Mouse (Mus musculus): ENCODE results near the gene Poc5. TPM values are rescaled to one million over a fixed set of nuclear protein-coding genes. Genes with fewer than 3 reads are reported as not detected.

Gene Poc5
- polyA plus RNA-seq, 1 experiment from 2014 or later: 19.7 TPM

- DNase-seq (ENCODE audit: low spot score) (no peak), ATAC-seq (ENCODE audit: low read depth) (no peak)
- peaks cover 12% of the 10 kb centered on the region; the same call in 1 of the 2 replicates for H3K36me3 ChIP-seq (ENCODE audit: control insufficient read depth, insufficient read depth, low read length)
- H3K27ac ChIP-seq (replicated peaks; ENCODE audit: low read depth, low read length): no peak overlapping the region
- no peaks in the 10 kb centered on the region for H3K4me1 ChIP-seq (ENCODE audit: control insufficient read depth, insufficient read depth, low read length)
- no peaks in the 10 kb centered on the region for H3K27me3 ChIP-seq (replicated peaks; ENCODE audit: control insufficient read depth, insufficient read depth, low read length)
- H3K4me3 ChIP-seq (ENCODE audit: low read depth, low read length): no peak overlapping the region
- H3K9me3 ChIP-seq (ENCODE audit: control insufficient read depth, low read length): no peaks in the 10 kb centered on the region
- no peak overlapping the region for H3K4me2 ChIP-seq (ENCODE audit: low read depth, low read length)
- H3K9ac ChIP-seq (ENCODE audit: low read depth, low read length): no peak overlapping the region
Measured at GRCm38 (mm10) chr13:96421230-96421629, 33.1 kb downstream of the Poc5 start.

- Histone ChIP-seq H3K9ac (ENCODE audit: low read depth, low read length) (no peak overlapping the region), H3K4me1 (ENCODE audit: control insufficient read depth, insufficient read depth, low read length) (no peaks in the 10 kb centered on the region; the same call in 1 of the 2 replicates), H3K36me3 (ENCODE audit: control insufficient read depth, insufficient read depth, low read length) (no peaks in the 10 kb centered on the region), H3K4me2 (ENCODE audit: low read depth, low read length) (no peak overlapping the region), H3K9me3 (ENCODE audit: control insufficient read depth, low read length) (no peaks in the 10 kb centered on the region), H3K27me3 (replicated peaks; ENCODE audit: control insufficient read depth, insufficient read depth, low read length) (no peaks in the 10 kb centered on the region), H3K27ac (replicated peaks; ENCODE audit: low read depth, low read length) (no peak overlapping the region), H3K4me3 (ENCODE audit: low read depth, low read length) (no peak overlapping the region)
- WGBS: 87% methylated on average over 12 of the region's 12 CpGs
- DNase-seq (ENCODE audit: low spot score): no peak
- no peak for ATAC-seq (ENCODE audit: low read depth)
Measured at GRCm38 (mm10) chr13:96424496-96425274, 36.6 kb downstream of the Poc5 start.

- no peaks in the 10 kb centered on the region for H3K36me3 ChIP-seq (ENCODE audit: control insufficient read depth, insufficient read depth, low read length)
- no peaks in the 10 kb centered on the region for H3K27me3 ChIP-seq (replicated peaks; ENCODE audit: control insufficient read depth, insufficient read depth, low read length)
- no peak overlapping the region for H3K4me2 ChIP-seq (ENCODE audit: low read depth, low read length)
- no peak for ATAC-seq (ENCODE audit: low read depth)
- peak; percentile 72 for DNase-seq (ENCODE audit: low spot score)
- H3K9me3 ChIP-seq (ENCODE audit: control insufficient read depth, low read length): no peaks in the 10 kb centered on the region
- no peak overlapping the region for H3K9ac ChIP-seq (ENCODE audit: low read depth, low read length)
- H3K4me1 ChIP-seq (ENCODE audit: control insufficient read depth, insufficient read depth, low read length): no peaks in the 10 kb centered on the region; the same call in 1 of the 2 replicates
- H3K27ac ChIP-seq (replicated peaks; ENCODE audit: low read depth, low read length): no peak overlapping the region
- 37% methylated on average over 3 of the region's 3 CpGs for WGBS
- no peak overlapping the region for H3K4me3 ChIP-seq (ENCODE audit: low read depth, low read length)
Measured at GRCm38 (mm10) chr13:96426044-96426443, 38.0 kb downstream of the Poc5 start.

- Histone ChIP-seq H3K4me1 (ENCODE audit: control insufficient read depth, insufficient read depth, low read length) (no peaks in the 10 kb centered on the region; the same call in 1 of the 2 replicates), H3K27ac (replicated peaks; ENCODE audit: low read depth, low read length) (no peak overlapping the region), H3K4me2 (ENCODE audit: low read depth, low read length) (no peak overlapping the region), H3K36me3 (ENCODE audit: control insufficient read depth, insufficient read depth, low read length) (no peaks in the 10 kb centered on the region), H3K9ac (ENCODE audit: low read depth, low read length) (no peak overlapping the region), H3K4me3 (ENCODE audit: low read depth, low read length) (no peak overlapping the region), H3K27me3 (replicated peaks; ENCODE audit: control insufficient read depth, insufficient read depth, low read length) (no peaks in the 10 kb centered on the region), H3K9me3 (ENCODE audit: control insufficient read depth, low read length) (no peaks in the 10 kb centered on the region)
- ATAC-seq (ENCODE audit: low read depth) (no peak), DNase-seq (ENCODE audit: low spot score) (no peak)
- WGBS: 86% methylated on average over 5 of the region's 5 CpGs
Measured at GRCm38 (mm10) chr13:96428531-96428930, 40.4 kb downstream of the Poc5 start.

- no peaks in the 10 kb centered on the region for H3K27me3 ChIP-seq (replicated peaks; ENCODE audit: control insufficient read depth, insufficient read depth, low read length)
- peaks cover 9% of the 10 kb centered on the region for H3K4me1 ChIP-seq (ENCODE audit: control insufficient read depth, insufficient read depth, low read length)
- H3K4me2 ChIP-seq (ENCODE audit: low read depth, low read length): no peak overlapping the region
- H3K9ac ChIP-seq (ENCODE audit: low read depth, low read length): no peak overlapping the region
- H3K4me3 ChIP-seq (ENCODE audit: low read depth, low read length): no peak overlapping the region
- H3K9me3 ChIP-seq (ENCODE audit: control insufficient read depth, low read length): no peaks in the 10 kb centered on the region
- DNase-seq (ENCODE audit: low spot score) (peak; percentile 92), ATAC-seq (ENCODE audit: low read depth) (peak; percentile 77)
- no peaks in the 10 kb centered on the region for H3K36me3 ChIP-seq (ENCODE audit: control insufficient read depth, insufficient read depth, low read length)
- H3K27ac ChIP-seq (replicated peaks; ENCODE audit: low read depth, low read length): no peak overlapping the region
- 38% methylated on average over 12 of the region's 12 CpGs for WGBS
Measured at GRCm38 (mm10) chr13:96431595-96432156, 43.6 kb downstream of the Poc5 start.

GRCm38 (mm10) chr13:96432376-96432811 is 44.3 kb downstream of the Poc5 start:
- H3K4me1 ChIP-seq (ENCODE audit: control insufficient read depth, insufficient read depth, low read length): peaks cover 9% of the 10 kb centered on the region
- 43% methylated on average over 3 of the region's 3 CpGs for WGBS
- H3K4me3 ChIP-seq (ENCODE audit: low read depth, low read length): no peak overlapping the region
- H3K4me2 ChIP-seq (ENCODE audit: low read depth, low read length): no peak overlapping the region
- H3K36me3 ChIP-seq (ENCODE audit: control insufficient read depth, insufficient read depth, low read length): no peaks in the 10 kb centered on the region
- H3K9me3 ChIP-seq (ENCODE audit: control insufficient read depth, low read length): no peaks in the 10 kb centered on the region
- DNase-seq (ENCODE audit: low spot score) (no peak), ATAC-seq (ENCODE audit: low read depth) (no peak)
- no peak overlapping the region for H3K9ac ChIP-seq (ENCODE audit: low read depth, low read length)
- no peaks in the 10 kb centered on the region for H3K27me3 ChIP-seq (replicated peaks; ENCODE audit: control insufficient read depth, insufficient read depth, low read length)
- no peak overlapping the region for H3K27ac ChIP-seq (replicated peaks; ENCODE audit: low read depth, low read length)

- H3K4me3 ChIP-seq (ENCODE audit: low read depth, low read length): no peak overlapping the region
- no peaks in the 10 kb centered on the region for H3K36me3 ChIP-seq (ENCODE audit: control insufficient read depth, insufficient read depth, low read length)
- no peaks in the 10 kb centered on the region for H3K9me3 ChIP-seq (ENCODE audit: control insufficient read depth, low read length)
- WGBS: 84% methylated on average over 6 of the region's 6 CpGs
- no peak overlapping the region for H3K4me2 ChIP-seq (ENCODE audit: low read depth, low read length)
- no peak overlapping the region for H3K27ac ChIP-seq (replicated peaks; ENCODE audit: low read depth, low read length)
- ATAC-seq (ENCODE audit: low read depth) (no peak), DNase-seq (ENCODE audit: low spot score) (no peak)
- no peak overlapping the region for H3K9ac ChIP-seq (ENCODE audit: low read depth, low read length)
- H3K4me1 ChIP-seq (ENCODE audit: control insufficient read depth, insufficient read depth, low read length): peaks cover 9% of the 10 kb centered on the region
- H3K27me3 ChIP-seq (replicated peaks; ENCODE audit: control insufficient read depth, insufficient read depth, low read length): no peaks in the 10 kb centered on the region
Measured at GRCm38 (mm10) chr13:96433041-96433440, 44.9 kb downstream of the Poc5 start.

- no peak overlapping the region for H3K9ac ChIP-seq (ENCODE audit: low read depth, low read length)
- no peak overlapping the region for H3K4me3 ChIP-seq (ENCODE audit: low read depth, low read length)
- no peak overlapping the region for H3K4me2 ChIP-seq (ENCODE audit: low read depth, low read length)
- H3K4me1 ChIP-seq (ENCODE audit: control insufficient read depth, insufficient read depth, low read length): peaks cover 9% of the 10 kb centered on the region
- DNase-seq (ENCODE audit: low spot score): no peak
- no peak overlapping the region for H3K27ac ChIP-seq (replicated peaks; ENCODE audit: low read depth, low read length)
- H3K27me3 ChIP-seq (replicated peaks; ENCODE audit: control insufficient read depth, insufficient read depth, low read length): no peaks in the 10 kb centered on the region
- 67% methylated on average over 9 of the region's 11 CpGs for WGBS
- ATAC-seq (ENCODE audit: low read depth): no peak
- no peaks in the 10 kb centered on the region for H3K36me3 ChIP-seq (ENCODE audit: control insufficient read depth, insufficient read depth, low read length)
- H3K9me3 ChIP-seq (ENCODE audit: control insufficient read depth, low read length): no peaks in the 10 kb centered on the region
Measured at GRCm38 (mm10) chr13:96433648-96434190, 45.6 kb downstream of the Poc5 start.

Measured in embryonic facial prominence, embryonic 14.5 days (tissue).